Mouse (Mus musculus): ENCODE results near the gene Tmem161a. TPM values are rescaled to one million over a fixed set of nuclear protein-coding genes. Genes with fewer than 3 reads are reported as not detected.

Gene Tmem161a
- total and polyA plus RNA-seq, 2 experiments, result 20.4 to 60.4 TPM

- WGBS, result 17% methylated on average over 3 of the region's 3 CpGs
- H3K27me3 ChIP-seq (ENCODE audit: control insufficient read depth, insufficient read depth, low read length), result no peaks in the 10 kb centered on the region
- peak overlapping the region; percentile 66 for H3K27ac ChIP-seq (replicated peaks; ENCODE audit: insufficient read depth, low read depth, low read length)
- peaks cover 53% of the 10 kb centered on the region; the same call in 1 of the 2 replicates for H3K79me2 ChIP-seq (ENCODE audit: control insufficient read depth, insufficient read depth, low read length)
- H3K4me3 ChIP-seq (ENCODE audit: insufficient read depth, low read depth, low read length), result no peak overlapping the region
- no peaks in the 10 kb centered on the region for H3K36me3 ChIP-seq (ENCODE audit: control insufficient read depth, insufficient read depth, low read length)
- DNase-seq (ENCODE audit: extremely low read depth, low read depth, low spot score), result peak; percentile 84
- H3K9ac ChIP-seq (ENCODE audit: low read depth, low read length), result peak overlapping the region; percentile 17; the same call in 1 of the 2 replicates
- peaks cover 59% of the 10 kb centered on the region for H3K4me1 ChIP-seq (ENCODE audit: control insufficient read depth, insufficient read depth, low read length)
- TF ChIP-seq CTCF (IDR thresholded peaks at IDR 0.05; ENCODE audit: low read depth, low read length), result no peak
- TF ChIP-seq POLR2A (IDR thresholded peaks at IDR 0.05; ENCODE audit: extremely low read depth, insufficient read depth, low read length), result no peak
Measured at GRCm38 (mm10) chr8:70201417-70201816, 29.3 kb downstream of the Tmem161a start.

GRCm38 (mm10) chr8:70203072-70203471 lies 30.9 kb downstream of the Tmem161a start:
- Histone ChIP-seq H3K4me1 (ENCODE audit: control insufficient read depth, insufficient read depth, low read length) (peaks cover 59% of the 10 kb centered on the region), H3K27me3 (ENCODE audit: control insufficient read depth, insufficient read depth, low read length) (no peaks in the 10 kb centered on the region), H3K27ac (replicated peaks; ENCODE audit: insufficient read depth, low read depth, low read length) (no peak overlapping the region; the same call in 1 of the 2 replicates), H3K36me3 (ENCODE audit: control insufficient read depth, insufficient read depth, low read length) (no peaks in the 10 kb centered on the region), H3K4me3 (ENCODE audit: insufficient read depth, low read depth, low read length) (no peak overlapping the region), H3K9ac (ENCODE audit: low read depth, low read length) (no peak overlapping the region), H3K79me2 (ENCODE audit: control insufficient read depth, insufficient read depth, low read length) (peaks cover 63% of the 10 kb centered on the region; the same call in 1 of the 2 replicates)
- 77% methylated on average over 4 of the region's 4 CpGs for WGBS
- no peak for DNase-seq (ENCODE audit: extremely low read depth, low read depth, low spot score)
- TF ChIP-seq POLR2A (IDR thresholded peaks at IDR 0.05; ENCODE audit: extremely low read depth, insufficient read depth, low read length), result no peak
- no peak for TF ChIP-seq CTCF (IDR thresholded peaks at IDR 0.05; ENCODE audit: low read depth, low read length)

GRCm38 (mm10) chr8:70204757-70205156 lies 32.6 kb downstream of the Tmem161a start:
- H3K79me2 ChIP-seq (ENCODE audit: control insufficient read depth, insufficient read depth, low read length), result peaks cover 54% of the 10 kb centered on the region; the same call in 1 of the 2 replicates
- no peak overlapping the region for H3K4me3 ChIP-seq (ENCODE audit: insufficient read depth, low read depth, low read length)
- no peak for TF ChIP-seq POLR2A (IDR thresholded peaks at IDR 0.05; ENCODE audit: extremely low read depth, insufficient read depth, low read length)
- no peak for TF ChIP-seq CTCF (IDR thresholded peaks at IDR 0.05; ENCODE audit: low read depth, low read length)
- DNase-seq (ENCODE audit: extremely low read depth, low read depth, low spot score), result no peak
- no peaks in the 10 kb centered on the region for H3K36me3 ChIP-seq (ENCODE audit: control insufficient read depth, insufficient read depth, low read length)
- no peak overlapping the region for H3K9ac ChIP-seq (ENCODE audit: low read depth, low read length)
- no peaks in the 10 kb centered on the region for H3K27me3 ChIP-seq (ENCODE audit: control insufficient read depth, insufficient read depth, low read length)
- 76% methylated on average over 1 of the region's 1 CpGs for WGBS
- H3K4me1 ChIP-seq (ENCODE audit: control insufficient read depth, insufficient read depth, low read length), result peaks cover 48% of the 10 kb centered on the region
- no peak overlapping the region for H3K27ac ChIP-seq (replicated peaks; ENCODE audit: insufficient read depth, low read depth, low read length)

- Histone ChIP-seq H3K4me1 (ENCODE audit: control insufficient read depth, insufficient read depth, low read length) (peaks cover 19% of the 10 kb centered on the region), H3K4me3 (ENCODE audit: insufficient read depth, low read depth, low read length) (no peak overlapping the region), H3K27ac (replicated peaks; ENCODE audit: insufficient read depth, low read depth, low read length) (peak overlapping the region; percentile 74), H3K27me3 (ENCODE audit: control insufficient read depth, insufficient read depth, low read length) (no peaks in the 10 kb centered on the region), H3K79me2 (ENCODE audit: control insufficient read depth, insufficient read depth, low read length) (peaks cover 58% of the 10 kb centered on the region; the same call in 1 of the 2 replicates), H3K36me3 (ENCODE audit: control insufficient read depth, insufficient read depth, low read length) (no peaks in the 10 kb centered on the region), H3K9ac (ENCODE audit: low read depth, low read length) (peak overlapping the region; percentile 61)
- DNase-seq (ENCODE audit: extremely low read depth, low read depth, low spot score), result peak; percentile 91
- TF ChIP-seq POLR2A (IDR thresholded peaks at IDR 0.05; ENCODE audit: extremely low read depth, insufficient read depth, low read length), result no peak
- TF ChIP-seq CTCF (IDR thresholded peaks at IDR 0.05; ENCODE audit: low read depth, low read length), result peak; percentile 19; the same call in 1 of the 2 replicates
- WGBS, result 17% methylated on average over 1 of the region's 1 CpGs
Measured at GRCm38 (mm10) chr8:70208130-70208529, 36.0 kb downstream of the Tmem161a start.

- H3K27me3 ChIP-seq (ENCODE audit: control insufficient read depth, insufficient read depth, low read length), result no peaks in the 10 kb centered on the region
- peaks cover 43% of the 10 kb centered on the region; the same call in 1 of the 2 replicates for H3K79me2 ChIP-seq (ENCODE audit: control insufficient read depth, insufficient read depth, low read length)
- H3K36me3 ChIP-seq (ENCODE audit: control insufficient read depth, insufficient read depth, low read length), result no peaks in the 10 kb centered on the region
- peak overlapping the region; percentile 75 for H3K27ac ChIP-seq (replicated peaks; ENCODE audit: insufficient read depth, low read depth, low read length)
- DNase-seq (ENCODE audit: extremely low read depth, low read depth, low spot score), result no peak
- peaks cover 18% of the 10 kb centered on the region for H3K4me1 ChIP-seq (ENCODE audit: control insufficient read depth, insufficient read depth, low read length)
- TF ChIP-seq CTCF (IDR thresholded peaks at IDR 0.05; ENCODE audit: low read depth, low read length), result no peak
- TF ChIP-seq POLR2A (IDR thresholded peaks at IDR 0.05; ENCODE audit: extremely low read depth, insufficient read depth, low read length), result no peak
- H3K4me3 ChIP-seq (ENCODE audit: insufficient read depth, low read depth, low read length), result peak overlapping the region; percentile 56
- WGBS, result 16% methylated on average over 8 of the region's 8 CpGs
- H3K9ac ChIP-seq (ENCODE audit: low read depth, low read length), result peak overlapping the region; percentile 67
Measured at GRCm38 (mm10) chr8:70210538-70210937, 38.4 kb downstream of the Tmem161a start.

GRCm38 (mm10) chr8:70211275-70211674 lies 39.1 kb downstream of the Tmem161a start:
- peak; percentile 90 for DNase-seq (ENCODE audit: extremely low read depth, low read depth, low spot score)
- H3K4me1 ChIP-seq (ENCODE audit: control insufficient read depth, insufficient read depth, low read length), result peaks cover 18% of the 10 kb centered on the region
- H3K36me3 ChIP-seq (ENCODE audit: control insufficient read depth, insufficient read depth, low read length), result no peaks in the 10 kb centered on the region
- TF ChIP-seq POLR2A (IDR thresholded peaks at IDR 0.05; ENCODE audit: extremely low read depth, insufficient read depth, low read length), result no peak
- H3K27ac ChIP-seq (replicated peaks; ENCODE audit: insufficient read depth, low read depth, low read length), result peak overlapping the region; percentile 82
- H3K79me2 ChIP-seq (ENCODE audit: control insufficient read depth, insufficient read depth, low read length), result peaks cover 39% of the 10 kb centered on the region; the same call in 1 of the 2 replicates
- H3K4me3 ChIP-seq (ENCODE audit: insufficient read depth, low read depth, low read length), result peak overlapping the region; percentile 67
- peak overlapping the region; percentile 92 for H3K9ac ChIP-seq (ENCODE audit: low read depth, low read length)
- no peaks in the 10 kb centered on the region for H3K27me3 ChIP-seq (ENCODE audit: control insufficient read depth, insufficient read depth, low read length)
- WGBS, result 15% methylated on average over 1 of the region's 1 CpGs
